Mouse (Mus musculus): ENCODE results near the gene Gm49353.

Gm49353 gene

DNA sequence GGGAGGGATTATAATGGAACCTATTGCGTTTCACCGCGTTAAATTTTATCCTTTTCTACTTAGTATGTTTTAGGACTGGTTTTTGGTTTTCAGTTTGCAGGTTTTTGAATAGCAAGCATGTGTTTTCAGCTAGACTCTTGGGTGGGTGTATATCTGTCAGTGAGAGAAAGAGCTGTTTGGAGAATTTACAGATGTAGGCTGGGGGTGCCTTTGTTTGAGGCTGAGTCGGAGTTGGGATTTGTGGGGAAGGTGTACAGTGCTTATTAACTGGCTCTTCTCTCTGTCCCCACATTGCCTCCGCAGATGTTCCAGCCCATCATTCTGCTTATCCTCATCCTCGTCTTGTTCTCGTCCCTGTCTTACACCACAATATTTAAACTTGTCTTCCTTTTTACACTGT lies at the start of gene Gm49353:
TSS of gene Gm49353 (plus strand) at position 313 of the 400 bp plus-strand sequence.
- H3K36me3 ChIP-seq (ENCODE audit: insufficient read depth, low read length), result 0 out of 2 replicates have a peak, but pooled peaks cover 7% of the 10 kb centered on the region
- H3K4me1 ChIP-seq (replicated peaks; ENCODE audit: low read depth, low read length), result peaks cover 13% of the 10 kb centered on the region
- H3K4me3 ChIP-seq (replicated peaks; ENCODE audit: low read length), result no peak within 1 kb of the TSS
- H3K9me3 ChIP-seq (ENCODE audit: low read length), result no peaks in the 10 kb centered on the region
- no peak for TF ChIP-seq POU5F1 (IDR thresholded peaks at IDR 0.05; ENCODE audit: borderline replicate concordance, low read length)
- TF ChIP-seq CTCF (conservative IDR thresholded peaks at IDR 0.05; ENCODE audit: low read length), result no peak
- no peak for TF ChIP-seq NANOG (IDR thresholded peaks at IDR 0.05; ENCODE audit: borderline replicate concordance, low read length)
- peaks cover 33% of the 10 kb centered on the region for H3K27me3 ChIP-seq (ENCODE audit: insufficient read depth, low read length)

DNA sequence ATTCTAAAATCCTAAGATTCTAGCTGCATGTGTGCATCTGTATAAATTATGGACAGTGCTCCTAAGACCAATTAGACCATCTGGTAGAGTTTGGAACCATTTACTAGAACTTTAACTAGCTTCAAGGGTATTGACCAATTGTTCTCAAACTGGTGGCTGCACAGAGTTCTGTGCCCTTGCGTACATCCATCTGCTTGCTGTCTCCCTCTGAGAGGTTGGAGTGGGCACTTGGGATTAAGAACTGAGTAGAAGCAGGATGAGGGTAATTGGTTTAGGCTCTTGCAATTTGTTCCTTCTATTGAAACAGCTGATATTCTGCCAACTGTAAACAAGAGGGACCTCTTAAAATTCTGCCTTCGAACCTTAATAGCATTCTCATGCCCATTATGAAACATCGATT lies 43.5 kb upstream of the Gm49353 start:
- no peaks in the 10 kb centered on the region for H3K4me1 ChIP-seq (replicated peaks; ENCODE audit: low read depth, low read length)
- peaks cover 3% of the 10 kb centered on the region; the same call in 1 of the 2 replicates for H3K36me3 ChIP-seq (ENCODE audit: insufficient read depth, low read length)
- no peaks in the 10 kb centered on the region for H3K9me3 ChIP-seq (ENCODE audit: low read length)
- no peak for TF ChIP-seq NANOG (IDR thresholded peaks at IDR 0.05; ENCODE audit: borderline replicate concordance, low read length)
- TF ChIP-seq CTCF (conservative IDR thresholded peaks at IDR 0.05; ENCODE audit: low read length), result no peak
- no peak for TF ChIP-seq POU5F1 (IDR thresholded peaks at IDR 0.05; ENCODE audit: borderline replicate concordance, low read length)
- H3K4me3 ChIP-seq (replicated peaks; ENCODE audit: low read length), result no peak overlapping the region
- H3K27me3 ChIP-seq (ENCODE audit: insufficient read depth, low read length), result no peaks in the 10 kb centered on the region

GRCm38 (mm10) chr10:29161664-29162063 lies 37.1 kb upstream of the Gm49353 start:
- Histone ChIP-seq H3K36me3 (ENCODE audit: insufficient read depth, low read length) (no peaks in the 10 kb centered on the region), H3K4me1 (replicated peaks; ENCODE audit: low read depth, low read length) (no peaks in the 10 kb centered on the region), H3K9me3 (ENCODE audit: low read length) (no peaks in the 10 kb centered on the region), H3K27me3 (ENCODE audit: insufficient read depth, low read length) (no peaks in the 10 kb centered on the region), H3K4me3 (replicated peaks; ENCODE audit: low read length) (no peak overlapping the region)
- TF ChIP-seq NANOG (IDR thresholded peaks at IDR 0.05; ENCODE audit: borderline replicate concordance, low read length) (no peak), POU5F1 (IDR thresholded peaks at IDR 0.05; ENCODE audit: borderline replicate concordance, low read length) (no peak), CTCF (conservative IDR thresholded peaks at IDR 0.05; ENCODE audit: low read length) (no peak)

- Histone ChIP-seq H3K9me3 (ENCODE audit: low read length) (no peaks in the 10 kb centered on the region), H3K36me3 (ENCODE audit: insufficient read depth, low read length) (no peaks in the 10 kb centered on the region), H3K4me3 (replicated peaks; ENCODE audit: low read length) (no peak overlapping the region), H3K4me1 (replicated peaks; ENCODE audit: low read depth, low read length) (peaks cover 10% of the 10 kb centered on the region), H3K27me3 (ENCODE audit: insufficient read depth, low read length) (no peaks in the 10 kb centered on the region)
- TF ChIP-seq CTCF (conservative IDR thresholded peaks at IDR 0.05; ENCODE audit: low read length) (no peak), POU5F1 (IDR thresholded peaks at IDR 0.05; ENCODE audit: borderline replicate concordance, low read length) (no peak), NANOG (IDR thresholded peaks at IDR 0.05; ENCODE audit: borderline replicate concordance, low read length) (no peak)
Measured at GRCm38 (mm10) chr10:29173778-29174177, 25.0 kb upstream of the Gm49353 start.

GRCm38 (mm10) chr10:29175656-29176055 lies 23.1 kb upstream of the Gm49353 start:
- H3K4me3 ChIP-seq (replicated peaks; ENCODE audit: low read length), result no peak overlapping the region
- peaks cover 10% of the 10 kb centered on the region for H3K4me1 ChIP-seq (replicated peaks; ENCODE audit: low read depth, low read length)
- H3K27me3 ChIP-seq (ENCODE audit: insufficient read depth, low read length), result no peaks in the 10 kb centered on the region
- TF ChIP-seq NANOG (IDR thresholded peaks at IDR 0.05; ENCODE audit: borderline replicate concordance, low read length) (no peak), POU5F1 (IDR thresholded peaks at IDR 0.05; ENCODE audit: borderline replicate concordance, low read length) (no peak), CTCF (conservative IDR thresholded peaks at IDR 0.05; ENCODE audit: low read length) (no peak)
- no peaks in the 10 kb centered on the region for H3K36me3 ChIP-seq (ENCODE audit: insufficient read depth, low read length)
- H3K9me3 ChIP-seq (ENCODE audit: low read length), result no peaks in the 10 kb centered on the region

- no peak overlapping the region for H3K4me3 ChIP-seq (replicated peaks; ENCODE audit: low read length)
- no peaks in the 10 kb centered on the region for H3K36me3 ChIP-seq (ENCODE audit: insufficient read depth, low read length)
- peaks cover 10% of the 10 kb centered on the region for H3K4me1 ChIP-seq (replicated peaks; ENCODE audit: low read depth, low read length)
- TF ChIP-seq NANOG (IDR thresholded peaks at IDR 0.05; ENCODE audit: borderline replicate concordance, low read length) (no peak), POU5F1 (IDR thresholded peaks at IDR 0.05; ENCODE audit: borderline replicate concordance, low read length) (no peak), CTCF (conservative IDR thresholded peaks at IDR 0.05; ENCODE audit: low read length) (no peak)
- no peaks in the 10 kb centered on the region for H3K27me3 ChIP-seq (ENCODE audit: insufficient read depth, low read length)
- H3K9me3 ChIP-seq (ENCODE audit: low read length), result no peaks in the 10 kb centered on the region
Measured at GRCm38 (mm10) chr10:29176881-29177280, 21.9 kb upstream of the Gm49353 start.

DNA sequence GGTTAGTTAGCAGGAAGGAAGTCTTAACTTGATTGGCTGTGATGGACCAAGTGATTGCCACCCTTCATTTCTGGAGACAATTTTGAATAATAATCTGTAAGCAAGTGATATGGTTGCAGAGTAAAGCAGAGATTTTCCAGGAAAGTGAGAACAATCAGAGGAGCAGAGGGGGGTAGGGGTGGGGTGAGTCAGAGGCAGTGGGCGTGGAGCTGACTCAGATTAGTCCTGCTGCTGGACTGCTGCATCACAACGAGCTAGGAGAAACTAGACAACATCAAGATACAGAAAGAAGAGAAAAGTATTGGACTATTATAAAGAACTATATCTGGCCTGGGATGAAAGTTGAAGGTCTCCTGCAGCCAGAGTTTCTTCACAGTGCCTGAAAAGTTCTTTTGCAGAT lies 20.8 kb upstream of the Gm49353 start:
- H3K36me3 ChIP-seq (ENCODE audit: insufficient read depth, low read length), result peaks cover 3% of the 10 kb centered on the region; the same call in 1 of the 2 replicates
- no peak overlapping the region for H3K4me3 ChIP-seq (replicated peaks; ENCODE audit: low read length)
- H3K4me1 ChIP-seq (replicated peaks; ENCODE audit: low read depth, low read length), result peaks cover 10% of the 10 kb centered on the region
- no peak for TF ChIP-seq NANOG (IDR thresholded peaks at IDR 0.05; ENCODE audit: borderline replicate concordance, low read length)
- TF ChIP-seq CTCF (conservative IDR thresholded peaks at IDR 0.05; ENCODE audit: low read length), result no peak
- no peak for TF ChIP-seq POU5F1 (IDR thresholded peaks at IDR 0.05; ENCODE audit: borderline replicate concordance, low read length)
- no peaks in the 10 kb centered on the region for H3K27me3 ChIP-seq (ENCODE audit: insufficient read depth, low read length)
- H3K9me3 ChIP-seq (ENCODE audit: low read length), result no peaks in the 10 kb centered on the region

DNA sequence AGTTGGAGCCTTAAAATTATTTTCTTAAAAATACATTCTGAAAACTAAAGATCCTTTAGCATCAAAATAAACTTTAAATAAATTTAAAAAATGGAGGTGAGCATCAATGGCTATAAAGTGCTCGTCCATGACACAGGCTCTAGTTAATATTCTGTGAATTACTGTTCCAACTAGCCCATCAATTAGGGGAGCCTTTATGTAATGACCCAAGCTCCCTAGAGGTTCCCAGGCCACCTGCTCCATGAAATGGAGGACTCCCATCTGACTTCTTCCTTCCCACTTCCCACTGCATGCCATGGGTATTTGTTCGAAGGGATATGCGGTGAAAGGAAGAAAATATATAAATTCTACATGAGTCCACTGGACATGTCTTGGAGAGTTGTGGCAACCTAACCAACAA lies 18.5 kb upstream of the Gm49353 start:
- no peaks in the 10 kb centered on the region for H3K27me3 ChIP-seq (ENCODE audit: insufficient read depth, low read length)
- H3K4me3 ChIP-seq (replicated peaks; ENCODE audit: low read length), result no peak overlapping the region
- no peaks in the 10 kb centered on the region for H3K9me3 ChIP-seq (ENCODE audit: low read length)
- no peak for TF ChIP-seq CTCF (conservative IDR thresholded peaks at IDR 0.05; ENCODE audit: low read length)
- TF ChIP-seq POU5F1 (IDR thresholded peaks at IDR 0.05; ENCODE audit: borderline replicate concordance, low read length), result no peak
- TF ChIP-seq NANOG (IDR thresholded peaks at IDR 0.05; ENCODE audit: borderline replicate concordance, low read length), result no peak
- peaks cover 10% of the 10 kb centered on the region for H3K4me1 ChIP-seq (replicated peaks; ENCODE audit: low read depth, low read length)
- peaks cover 3% of the 10 kb centered on the region; the same call in 1 of the 2 replicates for H3K36me3 ChIP-seq (ENCODE audit: insufficient read depth, low read length)

- peaks cover 10% of the 10 kb centered on the region for H3K4me1 ChIP-seq (replicated peaks; ENCODE audit: low read depth, low read length)
- no peak overlapping the region for H3K4me3 ChIP-seq (replicated peaks; ENCODE audit: low read length)
- TF ChIP-seq NANOG (IDR thresholded peaks at IDR 0.05; ENCODE audit: borderline replicate concordance, low read length) (no peak), POU5F1 (IDR thresholded peaks at IDR 0.05; ENCODE audit: borderline replicate concordance, low read length) (no peak), CTCF (conservative IDR thresholded peaks at IDR 0.05; ENCODE audit: low read length) (no peak)
- H3K27me3 ChIP-seq (ENCODE audit: insufficient read depth, low read length), result no peaks in the 10 kb centered on the region
- no peaks in the 10 kb centered on the region for H3K9me3 ChIP-seq (ENCODE audit: low read length)
- peaks cover 3% of the 10 kb centered on the region; the same call in 1 of the 2 replicates for H3K36me3 ChIP-seq (ENCODE audit: insufficient read depth, low read length)
Measured at GRCm38 (mm10) chr10:29181046-29181445, 17.7 kb upstream of the Gm49353 start.
